Mouse (Mus musculus) megakaryocyte-erythroid progenitor cell, adult 5 weeks (primary cell): ENCODE measurements around the gene Aqp7. TPM values are rescaled to one million over a fixed set of nuclear protein-coding genes. Genes with fewer than 3 reads are reported as not detected.

Experiments
- polyA plus RNA-seq: library from polyadenylated mRNA; stranded (reverse); fragments of >175 nt; gene quantifications from 2 replicates; pipeline ENCODE4 v1.2.3, GENCODE M21; 2012

Gene Aqp7
- polyA plus RNA-seq, result 0.07 and 0.09 TPM in 2 replicates

DNA sequence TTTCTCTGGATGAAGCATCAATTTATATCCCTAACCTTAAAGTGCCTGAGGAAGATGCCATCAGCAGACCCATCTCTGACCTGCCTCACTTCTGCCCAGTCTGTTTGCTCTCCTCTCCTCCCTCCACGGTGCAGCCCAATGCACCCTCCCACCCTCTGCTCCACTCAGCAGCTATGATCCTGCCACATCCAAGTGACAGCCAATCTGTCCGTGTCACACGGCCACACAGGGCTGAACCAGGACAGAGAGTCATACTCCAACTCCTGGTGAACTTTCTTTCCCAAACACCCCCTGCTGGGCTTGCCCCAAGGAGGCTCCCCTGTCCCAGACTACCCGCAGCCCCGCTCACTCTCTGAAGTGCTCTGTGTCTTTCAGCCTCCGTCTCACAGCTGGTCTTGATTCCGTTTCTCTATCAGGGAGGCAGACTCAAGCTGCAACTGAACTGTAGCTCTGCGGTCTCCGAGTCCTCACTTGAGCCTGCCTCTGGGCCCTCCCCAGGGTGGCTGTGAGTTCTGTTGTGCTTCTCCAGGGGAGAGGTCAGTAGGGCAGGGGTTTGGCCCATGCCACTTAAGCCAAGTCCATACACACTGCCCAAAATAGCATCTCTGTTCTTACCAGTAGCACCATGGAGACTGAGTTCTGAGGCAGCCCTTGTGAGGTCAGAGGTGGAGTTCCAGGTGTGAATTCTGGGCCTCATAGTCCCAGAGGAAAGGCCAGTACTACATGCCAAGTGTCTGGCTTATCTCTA is at the start of gene Aqp7:
Gene Aqp7 (minus strand): TSS at position 616 of the 748 bp plus-strand sequence.

Other genes starting within 250 kb of the Aqp7 start
- gene B4galt1, start 194.1 kb downstream of the Aqp7 start, polyA plus RNA-seq, result 31.7 and 42.7 TPM in 2 replicates
- gene Spink4, start 128.1 kb downstream of the Aqp7 start, polyA plus RNA-seq, result not detected in 2 replicates
- 354 and 451 TPM in 2 replicates for gene Bag1, start 99.8 kb downstream of the Aqp7 start, polyA plus RNA-seq
- 3.5 and 3.8 TPM in 2 replicates for gene Chmp5, start 99.7 kb downstream of the Aqp7 start, polyA plus RNA-seq
- 27.5 and 28.9 TPM in 2 replicates for gene Nfx1, start 77.2 kb downstream of the Aqp7 start, polyA plus RNA-seq
- gene Aqp3, start 50.0 kb upstream of the Aqp7 start, polyA plus RNA-seq, result 0.11 and 0.29 TPM in 2 replicates
- gene Nol6, start 76.3 kb upstream of the Aqp7 start, polyA plus RNA-seq, result 60.4 and 73.0 TPM in 2 replicates
- gene Ube2r2, start 87.6 kb upstream of the Aqp7 start, polyA plus RNA-seq, result 40.7 and 46.9 TPM in 2 replicates
- 450 and 525 TPM in 2 replicates for gene Ubap2, start 227.0 kb upstream of the Aqp7 start, polyA plus RNA-seq